Mouse (Mus musculus) C2C12 (cell line): ENCODE measurements at regions not wholly inside any gene's neighbourhood (a gene's known extent, or its start where the extent isn't known, plus 50 kb on each side); places are given as distances from the start of the nearest gene placed in this dataset.

Experiments used
- CEBPB ChIP-seq: IDR thresholded peaks from one replicate; pipeline ENCODE4 v1.6.1; 2011; ENCODE audit warnings: low read depth, mild to moderate bottlenecking, control low read depth, moderate library complexity
- CTCF ChIP-seq: IDR thresholded peaks from one replicate; pipeline ENCODE4 v1.5.1; 2011; ENCODE audit not compliant: control insufficient read depth, insufficient read depth, insufficient read length
- FOSL1 ChIP-seq: IDR thresholded peaks from one replicate; pipeline ENCODE4 v1.8.0; 2011; ENCODE audit warnings: mild to moderate bottlenecking, low read length; ENCODE audit not compliant: poor library complexity, insufficient read depth, severe bottlenecking
- MAX ChIP-seq: IDR thresholded peaks from one replicate; pipeline ENCODE4 v1.6.1; 2011; ENCODE audit warnings: mild to moderate bottlenecking, control low read depth
- MYOD1 ChIP-seq: IDR thresholded peaks from one replicate; pipeline ENCODE4 v1.6.1; 2011; ENCODE audit warnings: low read depth; ENCODE audit not compliant: control insufficient read depth, insufficient read length
- MYOG ChIP-seq: IDR thresholded peaks from one replicate; pipeline ENCODE4 v1.6.1; 2011; ENCODE audit not compliant: control insufficient read depth, insufficient read length; ENCODE audit errors: extremely low read depth
- USF1 ChIP-seq: IDR thresholded peaks from one replicate; pipeline ENCODE4 v1.6.1; 2011; ENCODE audit warnings: low read depth, mild to moderate bottlenecking, control low read depth, moderate library complexity

- no peak for TF ChIP-seq CTCF
- TF ChIP-seq MAX = no peak
- no peak for TF ChIP-seq MYOG
- no peak for TF ChIP-seq USF1
- TF ChIP-seq FOSL1 = no peak
- no peak for TF ChIP-seq CEBPB
- TF ChIP-seq MYOD1 = no peak
Observed at GRCm38 (mm10) chr12:9475836-9476235, 94.1 kb upstream of the Osr1 start.
